Mouse (Mus musculus) left cerebral cortex, postnatal 25 days (tissue): ENCODE measurements around the gene Fzd10. TPM values are rescaled to one million over a fixed set of nuclear protein-coding genes. Genes with fewer than 3 reads are reported as not detected.

Experiments used
- DNase-seq, 2 experiments: peaks; one replicate each; pipeline ENCODE4 v3.0.0; 2022; ENCODE audit warnings: low spot score in 2 of 2, mixed read lengths in 1 of 2
- intact Hi-C: fragments of 180-260 bp; cut with DNase I; formaldehyde crosslinking; loops from one replicate; pipeline ENCODE4 v1.15.1; 2025
- total RNA-seq, 2 experiments: library from RNA; stranded (reverse); gene quantifications; 2 replicates each; pipeline ENCODE4 v1.2.3; 2021

Gene Fzd10
- total RNA-seq, result 1 to 10 TPM; 4.4 to 6.6 TPM

GRCm38 (mm10) chr5:128600072-128601021, at the start of gene Fzd10:
Gene Fzd10 (plus strand): TSS chr5:128600844.
- intact Hi-C loops, result loop anchor here (2.0 kb wide), 1 partner anchor 76 kb away; no protein-coding TSS in a partner anchor
- peak; percentile 26 to 38 for DNase-seq

- intact Hi-C loops, result no loop called here
- no peak for DNase-seq
Measured at GRCm38 (mm10) chr5:128551448-128551847, 49.2 kb upstream of the Fzd10 start.

GRCm38 (mm10) chr5:128552136-128552890, 48.3 kb upstream of the Fzd10 start:
- intact Hi-C loops, result no loop called here
- peak; percentile 27 to 42 for DNase-seq

GRCm38 (mm10) chr5:128558126-128558525, 42.5 kb upstream of the Fzd10 start:
- DNase-seq, result no peak
- intact Hi-C loops, result no loop called here

GRCm38 (mm10) chr5:128567313-128567712, 33.3 kb upstream of the Fzd10 start:
- no peak for DNase-seq
- intact Hi-C loops, result no loop called here

GRCm38 (mm10) chr5:128568970-128569369, 31.7 kb upstream of the Fzd10 start:
- intact Hi-C loops, result no loop called here
- no peak for DNase-seq

- DNase-seq, result no peak
- intact Hi-C loops, result no loop called here
Measured at GRCm38 (mm10) chr5:128570091-128570490, 30.6 kb upstream of the Fzd10 start.

GRCm38 (mm10) chr5:128570848-128571247, 29.8 kb upstream of the Fzd10 start:
- no peak for DNase-seq
- intact Hi-C loops, result no loop called here

- intact Hi-C loops, result no loop called here
- no peak for DNase-seq
Measured at GRCm38 (mm10) chr5:128571706-128572105, 28.9 kb upstream of the Fzd10 start.

- intact Hi-C loops, result no loop called here
- DNase-seq, result peak in 1 of 2 experiments; percentile 57
Measured at GRCm38 (mm10) chr5:128575997-128576579, 24.6 kb upstream of the Fzd10 start.

- intact Hi-C loops, result no loop called here
- DNase-seq, result no peak
Measured at GRCm38 (mm10) chr5:128579047-128579650, 21.5 kb upstream of the Fzd10 start.

GRCm38 (mm10) chr5:128580931-128581330, 19.7 kb upstream of the Fzd10 start:
- DNase-seq, result no peak
- intact Hi-C loops, result no loop called here

- no peak for DNase-seq
- intact Hi-C loops, result no loop called here
Measured at GRCm38 (mm10) chr5:128581516-128581921, 19.1 kb upstream of the Fzd10 start.

- intact Hi-C loops, result no loop called here
- no peak for DNase-seq
Measured at GRCm38 (mm10) chr5:128589231-128589630, 11.4 kb upstream of the Fzd10 start.

- intact Hi-C loops, result no loop called here
- no peak for DNase-seq
Measured at GRCm38 (mm10) chr5:128593446-128593845, 7.2 kb upstream of the Fzd10 start.

GRCm38 (mm10) chr5:128596813-128597212, 3.8 kb upstream of the Fzd10 start:
- DNase-seq, result peak; percentile 32 to 54
- intact Hi-C loops, result loop anchor here (2.0 kb wide), 1 partner anchor 64 kb away; no protein-coding TSS in a partner anchor

- intact Hi-C loops, result loop anchor here (2.0 kb wide), 1 partner anchor 63 kb away; no protein-coding TSS in a partner anchor
Measured at GRCm38 (mm10) chr5:128597381-128597780, 3.3 kb upstream of the Fzd10 start.

GRCm38 (mm10) chr5:128598191-128598720, 2.4 kb upstream of the Fzd10 start:
- DNase-seq, result no peak
- intact Hi-C loops, result no loop called here

More at GRCm38 (mm10) chr5:128597381-128597780, 3.3 kb upstream of the Fzd10 start:
- DNase-seq, result no peak

GRCm38 (mm10) chr5:128598760-128599364, 1.8 kb upstream of the Fzd10 start:
- DNase-seq, result peak in 1 of 2 experiments; percentile 7
- intact Hi-C loops, result no loop called here
